Mouse (Mus musculus) midbrain, postnatal 0 days (tissue): Measurements from ENCODE around the gene Ldlrad1. TPM values are rescaled to one million over a fixed set of nuclear protein-coding genes. Genes with fewer than 3 reads are reported as not detected.

Experiments used
- ATAC-seq: fragments of 200-750 bp; cut with Nextera tagmentation; 2 replicates; pipeline ENCODE4 v1.8.0; 2017; ENCODE audit warnings: moderate number of reproducible peaks, mild to moderate bottlenecking, moderate TSS enrichment, moderate library complexity; ENCODE audit not compliant: low FRiP score
- DNase-seq: peaks from one replicate; pipeline ENCODE4 v3.0.0-alpha.2; 2015; ENCODE audit warnings: low spot score
- H3K27ac ChIP-seq: fragments of 300-500 bp; sonication (generic); 2 replicates; pipeline ENCODE4 v1.5.1; 2014; ENCODE audit warnings: low read depth, mild to moderate bottlenecking, low read length, mixed read lengths
- H3K27me3 ChIP-seq: fragments of 300-500 bp; sonication (generic); 2 replicates; pipeline ENCODE4 v1.6.1; 2014; ENCODE audit warnings: low read length, control low read depth, mixed read lengths; ENCODE audit not compliant: insufficient read depth
- H3K36me3 ChIP-seq: fragments of 300-500 bp; sonication (generic); 2 replicates; pipeline ENCODE4 v1.6.1; 2014; ENCODE audit warnings: low read length, control low read depth, mixed read lengths; ENCODE audit not compliant: insufficient read depth
- H3K4me1 ChIP-seq: fragments of 300-500 bp; sonication (generic); 2 replicates; pipeline ENCODE4 v1.6.1; 2014; ENCODE audit warnings: mild to moderate bottlenecking, control low read depth, antibody characterized with exemption, low read length, mixed read lengths; ENCODE audit not compliant: insufficient read depth
- H3K4me2 ChIP-seq: fragments of 300-500 bp; sonication (generic); 2 replicates; pipeline ENCODE4 v1.6.1; 2014; ENCODE audit warnings: low read depth, mild to moderate bottlenecking, low read length, mixed read lengths; ENCODE audit not compliant: poor library complexity, severe bottlenecking
- H3K4me3 ChIP-seq: fragments of 300-500 bp; sonication (generic); 2 replicates; pipeline ENCODE4 v1.5.1; 2014; ENCODE audit warnings: low read depth, mild to moderate bottlenecking, low read length, moderate library complexity
- H3K9ac ChIP-seq: fragments of 300-500 bp; sonication (generic); replicated peaks from 2 replicates; pipeline ENCODE4 v1.6.1; 2014; ENCODE audit warnings: mild to moderate bottlenecking, low read length, moderate library complexity, mixed read lengths; ENCODE audit not compliant: poor library complexity, severe bottlenecking
- H3K9me3 ChIP-seq: fragments of 300-500 bp; sonication (generic); 2 replicates; pipeline ENCODE4 v1.6.1; 2016; ENCODE audit warnings: low read length, control low read depth
- CTCF ChIP-seq: IDR thresholded peaks from 2 replicates; pipeline ENCODE4 v1.5.1; 2016; ENCODE audit warnings: antibody characterized with exemption, mild to moderate bottlenecking
- WGBS: fragments of 180-500 bp; shearing (Covaris S2); extraction: QIAGEN DNeasy Blood & Tissue Kit; methylation state at CpG from one replicate; pipeline ENCODE4 v1.1.7; 2014; 5-methylcytosine and 5-hydroxymethylcytosine counted together
- polyA plus RNA-seq: library from polyadenylated mRNA; unstranded; fragments of >200 nt; fragmentation: Nextera tagmentation; extraction: Ambion mirVana; gene quantifications from 2 replicates; pipeline ENCODE4 v1.2.1, GENCODE M21; 2015
- total RNA-seq: library from RNA; depleted of rRNA; stranded (reverse); fragments of >200 nt; gene quantifications from 2 replicates; pipeline ENCODE4 v1.2.3, GENCODE M21; 2014; rRNA removed

Gene Ldlrad1
- not detected in 2 replicates for total RNA-seq
- polyA plus RNA-seq, result not detected in 2 replicates

GRCm38 (mm10) chr4:107208880-107209279 is at the start of gene Ldlrad1:
Ldlrad1 (plus strand) TSS chr4:107209180.
- Histone ChIP-seq H3K4me2 (no peak within 1 kb of the TSS), H3K4me3 (no peak within 1 kb of the TSS), H3K27me3 (no peaks in the 10 kb centered on the region), H3K36me3 (peaks cover 32% of the 10 kb centered on the region), H3K9me3 (no peaks in the 10 kb centered on the region), H3K4me1 (no peaks in the 10 kb centered on the region), H3K27ac (no peak within 1 kb of the TSS), H3K9ac (no peak within 1 kb of the TSS)
- no peak for ATAC-seq
- TF ChIP-seq CTCF, result no peak
- WGBS, result 94% methylated on average over 3 of the region's 3 CpGs
- DNase-seq, result no peak

- Histone ChIP-seq H3K4me2 (no peak overlapping the region), H3K27ac (no peak overlapping the region), H3K4me3 (no peak overlapping the region), H3K9me3 (no peaks in the 10 kb centered on the region), H3K9ac (no peak overlapping the region), H3K4me1 (no peaks in the 10 kb centered on the region), H3K36me3 (peaks cover 18% of the 10 kb centered on the region), H3K27me3 (no peaks in the 10 kb centered on the region)
- WGBS, result 89% methylated on average over 8 of the region's 8 CpGs
- DNase-seq, result no peak
- no peak for ATAC-seq
- no peak for TF ChIP-seq CTCF
These were observed 48.8 kb upstream of the Ldlrad1 start for GRCm38 (mm10) chr4:107160181-107160580.

GRCm38 (mm10) chr4:107163341-107163740 is 45.6 kb upstream of the Ldlrad1 start:
- 89% methylated on average over 10 of the region's 10 CpGs for WGBS
- ATAC-seq (no peak), DNase-seq (no peak)
- TF ChIP-seq CTCF, result no peak
- Histone ChIP-seq H3K36me3 (peaks cover 12% of the 10 kb centered on the region), H3K4me3 (no peak overlapping the region), H3K4me1 (no peaks in the 10 kb centered on the region), H3K4me2 (no peak overlapping the region), H3K27me3 (no peaks in the 10 kb centered on the region), H3K9me3 (no peaks in the 10 kb centered on the region), H3K27ac (no peak overlapping the region), H3K9ac (no peak overlapping the region)

GRCm38 (mm10) chr4:107163756-107164587 is 45.0 kb upstream of the Ldlrad1 start:
- Histone ChIP-seq H3K4me2 (no peak overlapping the region), H3K4me3 (no peak overlapping the region), H3K27ac (no peak overlapping the region), H3K9ac (no peak overlapping the region), H3K27me3 (no peaks in the 10 kb centered on the region), H3K4me1 (no peaks in the 10 kb centered on the region), H3K36me3 (peaks cover 9% of the 10 kb centered on the region), H3K9me3 (no peaks in the 10 kb centered on the region)
- 33% methylated on average over 9 of the region's 9 CpGs for WGBS
- DNase-seq (peak; percentile 89), ATAC-seq (peak; percentile 54; the same call in 1 of the 2 replicates)
- peak; percentile 100 for TF ChIP-seq CTCF

- no peaks in the 10 kb centered on the region for H3K27me3 ChIP-seq
- no peak overlapping the region for H3K9ac ChIP-seq
- DNase-seq, result no peak
- peaks cover 2% of the 10 kb centered on the region for H3K36me3 ChIP-seq
- no peak overlapping the region for H3K4me3 ChIP-seq
- no peaks in the 10 kb centered on the region for H3K4me1 ChIP-seq
- WGBS, result 89% methylated on average over 5 of the region's 5 CpGs
- no peak for ATAC-seq
- H3K9me3 ChIP-seq, result no peaks in the 10 kb centered on the region
- H3K4me2 ChIP-seq, result no peak overlapping the region
- TF ChIP-seq CTCF, result no peak
- H3K27ac ChIP-seq, result no peak overlapping the region
These were observed 42.3 kb upstream of the Ldlrad1 start for GRCm38 (mm10) chr4:107166700-107167099.

GRCm38 (mm10) chr4:107167798-107168197 is 41.2 kb upstream of the Ldlrad1 start:
- H3K4me3 ChIP-seq, result no peak overlapping the region
- ATAC-seq, result no peak

More at GRCm38 (mm10) chr4:107167798-107168197, 41.2 kb upstream of the Ldlrad1 start:
- no peaks in the 10 kb centered on the region for H3K9me3 ChIP-seq
- DNase-seq, result no peak
- no peak overlapping the region for H3K27ac ChIP-seq
- no peak overlapping the region for H3K4me2 ChIP-seq
- no peak for TF ChIP-seq CTCF
- WGBS, result 91% methylated on average over 5 of the region's 5 CpGs
- peaks cover 2% of the 10 kb centered on the region for H3K36me3 ChIP-seq
- no peak overlapping the region for H3K9ac ChIP-seq
- H3K4me1 ChIP-seq, result no peaks in the 10 kb centered on the region
- no peaks in the 10 kb centered on the region for H3K27me3 ChIP-seq
